Mouse (Mus musculus): ENCODE data around the gene Eipr1.
A peak's percentile ranks its signal among the peaks of the same experiment; 100 is the strongest.

Gene Eipr1

GRCm38 (mm10) chr12:28823518-28823917, 71.9 kb downstream of the Eipr1 start:
- no peak for DNase-seq (ENCODE audit: low spot score)

- DNase-seq (ENCODE audit: low spot score), result no peak
Measured at GRCm38 (mm10) chr12:28829502-28829901, 77.9 kb downstream of the Eipr1 start.

GRCm38 (mm10) chr12:28830471-28830870, 78.9 kb downstream of the Eipr1 start:
- no peak for DNase-seq (ENCODE audit: low spot score)

GRCm38 (mm10) chr12:28831066-28831733, 79.6 kb downstream of the Eipr1 start:
- DNase-seq (ENCODE audit: low spot score), result peak; percentile 35

GRCm38 (mm10) chr12:28834266-28834665, 82.7 kb downstream of the Eipr1 start:
- no peak for DNase-seq (ENCODE audit: low spot score)

GRCm38 (mm10) chr12:28835683-28836082, 84.1 kb downstream of the Eipr1 start:
- no peak for DNase-seq (ENCODE audit: low spot score)

- no peak for DNase-seq (ENCODE audit: low spot score)
Measured at GRCm38 (mm10) chr12:28838268-28838667, 86.7 kb downstream of the Eipr1 start.

- DNase-seq (ENCODE audit: low spot score), result no peak
Measured at GRCm38 (mm10) chr12:28838971-28839370, 87.4 kb downstream of the Eipr1 start.

GRCm38 (mm10) chr12:28841179-28841698, 89.6 kb downstream of the Eipr1 start:
- DNase-seq (ENCODE audit: low spot score), result no peak

GRCm38 (mm10) chr12:28845811-28846210, 94.2 kb downstream of the Eipr1 start:
- no peak for DNase-seq (ENCODE audit: low spot score)

- DNase-seq (ENCODE audit: low spot score), result no peak
Measured at GRCm38 (mm10) chr12:28847401-28847800, 95.8 kb downstream of the Eipr1 start.

- DNase-seq (ENCODE audit: low spot score), result no peak
Measured at GRCm38 (mm10) chr12:28848726-28849612, 97.4 kb downstream of the Eipr1 start.

GRCm38 (mm10) chr12:28859495-28860263, 108.1 kb downstream of the Eipr1 start:
- no peak for DNase-seq (ENCODE audit: low spot score)

GRCm38 (mm10) chr12:28860264-28860560, 108.6 kb downstream of the Eipr1 start:
- peak; percentile 11 for DNase-seq (ENCODE audit: low spot score)

- DNase-seq (ENCODE audit: low spot score), result no peak
Measured at GRCm38 (mm10) chr12:28863260-28863659, 111.7 kb downstream of the Eipr1 start.

GRCm38 (mm10) chr12:28866121-28866520, 114.5 kb downstream of the Eipr1 start:
- DNase-seq (ENCODE audit: low spot score), result no peak

- no peak for DNase-seq (ENCODE audit: low spot score)
Measured at GRCm38 (mm10) chr12:28868794-28869193, 117.2 kb downstream of the Eipr1 start.

GRCm38 (mm10) chr12:28872271-28872670, 120.7 kb downstream of the Eipr1 start:
- DNase-seq (ENCODE audit: low spot score), result peak; percentile 25

- DNase-seq (ENCODE audit: low spot score), result no peak
Measured at GRCm38 (mm10) chr12:28874781-28875251, 123.2 kb downstream of the Eipr1 start.

- no peak for DNase-seq (ENCODE audit: low spot score)
Measured at GRCm38 (mm10) chr12:28875471-28875870, 123.9 kb downstream of the Eipr1 start.

- no peak for DNase-seq (ENCODE audit: low spot score)
Measured at GRCm38 (mm10) chr12:28880471-28880870, 128.9 kb downstream of the Eipr1 start.

GRCm38 (mm10) chr12:28887712-28888111, 136.1 kb downstream of the Eipr1 start:
- no peak for DNase-seq (ENCODE audit: low spot score)

Data from ovary, adult 18-20 months (tissue).